Mouse (Mus musculus) erythroblast, embryonic 14.5 days (primary cell): ENCODE results near the gene Lurap1l. TPM values are rescaled to one million over a fixed set of nuclear protein-coding genes. Genes with fewer than 3 reads are reported as not detected.
A peak's percentile ranks its signal among the peaks of the same experiment; 100 is the strongest.
"Not testable (repeated sequence)": the region's sequence is repeated elsewhere in the genome, so short reads cannot be mapped to it uniquely, and the experiment has no call there.

ENCODE experiments used
- H3K27me3 ChIP-seq: 2 replicates; pipeline ENCODE4 v1.6.1; 2012; ENCODE audit warnings: inconsistent platforms; ENCODE audit not compliant: control insufficient read depth
- H3K36me3 ChIP-seq: 2 replicates; pipeline ENCODE4 v1.6.1; 2012; ENCODE audit warnings: mild to moderate bottlenecking, inconsistent platforms; ENCODE audit not compliant: control insufficient read depth
- H3K4me1 ChIP-seq: 2 replicates; pipeline ENCODE4 v1.6.1; 2012; ENCODE audit warnings: inconsistent platforms; ENCODE audit not compliant: control insufficient read depth
- H3K4me3 ChIP-seq: replicated peaks from 2 replicates; pipeline ENCODE3; 2012; ENCODE audit warnings: moderate library complexity, mild to moderate bottlenecking, inconsistent platforms
- H3K9me3 ChIP-seq: 2 replicates; pipeline ENCODE4 v1.6.1; 2012; ENCODE audit warnings: low read length, inconsistent platforms, mixed read lengths; ENCODE audit not compliant: control insufficient read depth
- GATA1 ChIP-seq: IDR thresholded peaks from 2 replicates; pipeline ENCODE4 v1.6.1; 2012; ENCODE audit warnings: low read length, inconsistent platforms, mixed read lengths
- TAL1 ChIP-seq: IDR thresholded peaks from 3 replicates; pipeline ENCODE4 v1.6.1; 2012; ENCODE audit warnings: low read length, inconsistent platforms, mixed read lengths
- polyA plus RNA-seq: library from polyadenylated mRNA; stranded (reverse); fragments of >175 nt; gene quantifications from 2 replicates; pipeline ENCODE4 v1.2.3, GENCODE M21; 2012

Gene Lurap1l
- polyA plus RNA-seq, 1 experiment = 0.01 TPM

DNA sequence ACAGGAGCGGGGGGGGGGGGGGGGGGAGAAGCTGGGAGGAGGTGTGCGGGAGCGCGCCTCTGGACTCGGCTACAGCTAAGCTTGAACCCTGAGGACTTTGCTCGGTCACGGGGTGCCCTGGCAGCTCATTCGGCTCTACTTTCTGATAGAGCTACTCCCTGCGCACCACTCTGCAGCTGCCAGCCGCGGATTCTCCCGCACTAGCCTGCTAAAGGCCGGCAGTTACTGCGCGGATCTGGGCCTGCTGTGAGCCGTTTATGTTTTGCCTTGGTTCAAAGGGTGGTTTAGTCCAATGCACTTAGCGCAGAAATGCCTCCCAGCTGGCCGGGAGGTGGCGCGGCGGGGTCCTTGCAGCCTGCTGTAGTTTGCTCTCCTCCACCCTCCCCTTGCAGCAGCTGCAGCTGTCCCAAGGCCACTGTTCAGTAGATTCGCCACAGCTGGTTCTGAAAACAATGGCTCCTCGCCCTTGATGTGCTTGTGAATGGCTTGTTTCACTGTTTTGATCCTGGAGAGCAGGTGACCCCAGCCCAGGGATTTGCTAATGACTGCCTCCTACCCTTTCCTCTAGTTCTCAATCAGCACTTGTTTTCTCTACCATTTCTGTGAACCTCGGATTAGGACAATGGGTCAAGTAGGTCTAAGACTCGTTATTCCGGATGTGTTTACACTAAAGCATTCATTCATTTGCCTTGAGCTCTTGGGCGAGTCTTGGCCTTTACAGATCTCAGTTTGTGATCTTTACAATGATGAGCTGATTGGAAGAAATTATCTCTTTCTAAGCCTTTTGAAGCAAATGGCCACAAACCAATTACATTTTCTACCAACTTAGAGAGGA, 1.5 kb downstream of the Lurap1l start:
- TF ChIP-seq GATA1 (no peak), TAL1 (no peak)
- Histone ChIP-seq H3K27me3 (peaks cover 16% of the 10 kb centered on the region), H3K4me3 (peak overlapping the region; percentile 59), H3K9me3 (no peaks in the 10 kb centered on the region), H3K4me1 (no peaks in the 10 kb centered on the region), H3K36me3 (no peaks in the 10 kb centered on the region)

DNA sequence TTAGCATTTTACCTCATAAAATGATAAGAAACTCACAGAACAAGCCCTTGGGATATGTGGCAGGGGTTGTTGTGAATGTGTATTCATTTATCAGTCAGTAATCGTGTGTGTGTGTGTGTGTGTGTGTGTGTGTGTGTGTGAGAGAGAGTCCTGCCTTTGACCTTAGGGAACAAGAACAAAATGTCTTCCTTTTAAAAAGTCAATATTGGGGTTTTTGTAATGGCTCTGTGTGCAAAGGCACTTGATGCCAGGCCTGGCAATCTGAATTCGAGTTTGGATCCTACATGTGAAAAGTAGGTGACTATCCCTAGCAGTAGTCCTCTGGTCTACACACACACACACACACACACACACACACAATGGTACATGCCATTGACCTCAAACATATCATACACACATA, 4.8 kb downstream of the Lurap1l start:
- H3K4me1 ChIP-seq = no peaks in the 10 kb centered on the region
- no peaks in the 10 kb centered on the region for H3K36me3 ChIP-seq
- no peaks in the 10 kb centered on the region for H3K9me3 ChIP-seq
- H3K27me3 ChIP-seq = peaks cover 16% of the 10 kb centered on the region
- TF ChIP-seq GATA1 = no peak
- TF ChIP-seq TAL1 = no peak
- H3K4me3 ChIP-seq = no peak overlapping the region

DNA sequence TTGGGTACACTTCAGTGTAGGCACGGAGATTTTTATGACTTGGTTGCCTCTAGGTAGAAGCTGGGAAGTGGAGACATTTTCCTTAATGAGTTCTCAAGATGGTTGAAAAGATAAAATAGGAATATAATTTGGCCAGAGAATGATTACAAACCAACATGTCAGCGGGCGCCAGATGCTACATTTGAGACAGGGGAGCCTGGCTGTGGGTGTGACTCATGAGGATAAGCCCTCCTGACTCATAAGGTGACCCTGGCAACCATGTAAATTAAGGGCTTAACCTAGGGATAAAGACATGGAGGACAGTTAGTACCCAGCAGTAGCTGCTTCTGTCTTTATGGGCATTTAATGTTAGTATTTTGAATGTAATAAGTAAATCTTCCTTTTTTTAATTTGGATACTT, 6.2 kb downstream of the Lurap1l start:
- peaks cover 5% of the 10 kb centered on the region; the same call in 1 of the 2 replicates for H3K27me3 ChIP-seq
- TF ChIP-seq TAL1 (no peak), GATA1 (no peak)
- H3K36me3 ChIP-seq = no peaks in the 10 kb centered on the region
- H3K9me3 ChIP-seq = no peaks in the 10 kb centered on the region
- H3K4me1 ChIP-seq = no peaks in the 10 kb centered on the region
- H3K4me3 ChIP-seq = no peak overlapping the region

DNA sequence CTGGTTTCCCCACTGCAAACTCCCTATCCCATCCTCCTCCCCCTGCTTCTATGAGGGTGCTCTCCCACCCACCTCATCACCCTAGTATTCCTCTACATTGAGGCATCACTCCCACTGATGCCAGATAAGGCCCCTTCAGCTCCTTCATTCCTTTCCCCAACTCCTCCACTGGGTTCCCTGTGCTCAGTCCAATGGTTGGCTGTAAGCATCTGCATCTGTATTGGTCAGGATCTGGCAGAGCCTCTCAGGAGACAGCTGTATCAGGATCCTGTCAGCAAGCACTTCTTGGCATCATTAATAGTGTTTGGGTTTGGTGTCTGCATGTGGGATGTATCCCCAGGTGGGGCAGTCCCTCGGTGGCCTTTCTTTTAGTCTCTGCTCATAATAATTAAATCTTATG, 6.7 kb downstream of the Lurap1l start:
- H3K4me3 ChIP-seq, H3K4me1 ChIP-seq, H3K27me3 ChIP-seq, H3K36me3 ChIP-seq, H3K9me3 ChIP-seq: not testable (repeated sequence)

DNA sequence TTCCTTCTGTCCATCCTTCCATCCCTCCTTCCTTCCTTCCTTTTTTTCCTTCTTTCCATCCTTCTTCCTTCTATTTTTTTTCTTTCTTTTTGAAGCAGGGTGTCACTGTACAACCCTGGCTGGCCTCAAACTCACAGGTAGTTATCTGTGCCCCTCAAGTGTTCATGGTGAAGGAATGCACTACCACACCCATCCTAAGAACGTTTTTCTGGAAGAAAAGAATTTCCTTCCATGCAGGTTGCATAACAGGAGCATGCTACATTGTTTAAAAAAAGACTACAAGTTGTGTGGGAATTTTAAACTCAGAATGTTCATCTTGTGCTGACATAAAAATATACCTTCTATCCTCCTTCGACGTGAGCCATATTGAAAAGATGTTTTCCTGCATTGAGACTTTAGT, 7.4 kb downstream of the Lurap1l start:
- Histone ChIP-seq H3K4me3 (no peak overlapping the region), H3K36me3 (no peaks in the 10 kb centered on the region), H3K4me1 (no peaks in the 10 kb centered on the region), H3K9me3 (no peaks in the 10 kb centered on the region), H3K27me3 (no peaks in the 10 kb centered on the region)
- no peak for TF ChIP-seq TAL1
- no peak for TF ChIP-seq GATA1

DNA sequence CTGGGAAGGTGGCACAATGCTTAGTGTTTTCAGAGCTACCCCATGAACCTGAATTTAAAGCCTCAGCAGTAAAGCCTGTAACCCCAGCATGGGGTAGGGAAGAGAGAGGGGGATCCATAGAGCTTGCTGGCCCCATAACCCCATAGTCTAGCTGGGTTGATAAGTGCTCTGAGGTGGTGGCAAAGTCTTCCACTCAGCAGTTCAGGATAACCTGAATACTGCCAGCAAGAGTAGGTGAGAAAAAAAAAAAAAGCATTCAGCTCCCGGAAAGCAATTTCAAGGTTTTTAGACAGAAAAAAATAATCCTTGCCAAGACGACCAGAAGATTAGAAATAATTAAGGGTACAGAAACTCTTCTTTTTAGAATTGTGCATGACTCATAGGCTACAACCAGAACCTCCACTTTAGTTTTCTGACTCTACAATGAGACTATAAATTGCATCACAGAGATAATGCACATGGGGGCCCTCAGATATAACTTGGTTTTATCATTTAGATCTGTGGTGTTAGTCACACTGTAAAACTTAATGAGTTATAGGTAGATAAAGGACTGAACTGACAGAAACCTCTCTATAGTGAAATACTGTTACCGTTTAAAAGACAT, 8.2 kb downstream of the Lurap1l start:
- Histone ChIP-seq H3K9me3 (no peaks in the 10 kb centered on the region), H3K36me3 (no peaks in the 10 kb centered on the region), H3K27me3 (no peaks in the 10 kb centered on the region), H3K4me3 (no peak overlapping the region), H3K4me1 (no peaks in the 10 kb centered on the region)
- TF ChIP-seq GATA1 = no peak
- TF ChIP-seq TAL1 = no peak

DNA sequence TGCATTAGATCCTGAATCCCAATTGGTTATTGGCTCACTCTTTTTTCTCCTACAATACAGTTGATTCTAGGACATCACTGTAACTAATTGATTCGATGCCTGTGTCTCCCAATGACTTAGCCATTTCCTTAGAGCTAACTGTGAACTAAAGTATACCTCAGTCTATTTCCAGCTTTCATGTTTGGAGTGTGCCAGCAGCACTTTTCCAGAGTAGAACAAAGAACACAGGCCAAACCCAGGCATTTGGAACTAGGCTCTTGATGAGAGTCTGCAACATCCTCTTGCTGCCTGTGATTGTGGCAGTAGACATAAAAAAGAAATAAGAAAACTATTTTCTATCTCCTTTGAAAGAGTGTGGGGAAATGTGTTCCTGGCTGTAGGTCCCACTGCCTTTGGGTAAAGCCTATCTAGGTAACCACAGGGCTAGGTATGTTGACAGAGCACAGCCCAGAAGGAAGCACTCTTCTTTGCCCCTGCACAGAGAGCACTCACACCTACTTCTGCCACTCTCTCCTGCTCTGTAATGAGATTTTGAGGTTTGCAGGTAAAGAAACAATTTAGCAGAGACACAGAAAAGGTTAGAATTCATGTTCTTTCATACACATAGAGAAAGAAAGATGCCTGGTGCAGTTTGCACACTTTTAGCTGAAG, 8.9 kb downstream of the Lurap1l start:
- H3K9me3 ChIP-seq = no peaks in the 10 kb centered on the region
- H3K27me3 ChIP-seq = no peaks in the 10 kb centered on the region
- no peaks in the 10 kb centered on the region for H3K36me3 ChIP-seq
- H3K4me3 ChIP-seq = no peak overlapping the region
- no peaks in the 10 kb centered on the region for H3K4me1 ChIP-seq
- no peak for TF ChIP-seq GATA1

DNA sequence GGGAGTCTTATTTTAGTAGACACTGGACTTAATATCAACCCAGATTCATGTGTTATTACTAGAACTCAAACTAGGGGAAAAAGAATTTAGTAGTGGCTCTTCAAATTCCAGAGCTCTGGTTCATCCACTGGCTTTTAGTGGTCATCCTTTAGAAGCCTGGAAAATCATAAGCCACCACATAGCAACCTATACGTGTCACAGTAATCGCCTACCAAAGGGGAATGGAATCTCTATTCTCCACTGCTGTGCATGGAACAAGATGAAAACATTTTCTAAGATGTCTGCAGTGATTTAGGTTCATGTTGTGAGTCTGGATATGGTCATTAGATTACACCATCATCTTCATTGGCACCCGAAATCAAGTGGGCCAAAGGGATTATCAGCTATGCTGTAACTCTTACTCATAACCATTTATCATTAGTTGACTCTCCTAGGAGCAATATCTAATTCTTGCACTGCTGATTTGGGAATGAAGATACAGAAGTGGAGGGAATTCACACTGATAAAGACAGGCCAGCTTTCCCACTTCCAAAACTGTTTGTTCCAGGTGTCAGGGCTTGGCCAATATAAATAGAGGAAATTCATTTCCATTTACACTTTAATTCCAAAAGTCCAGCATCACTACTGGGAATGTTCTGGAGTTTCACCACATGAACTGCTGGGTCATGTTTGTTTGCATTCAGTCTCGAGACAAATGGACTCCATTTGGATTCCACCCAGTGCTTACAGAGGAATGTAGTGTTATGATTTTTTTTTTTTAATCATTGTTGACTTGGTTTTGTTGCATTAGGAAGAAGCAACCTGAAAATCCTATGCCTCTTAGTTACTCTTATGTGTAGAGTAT, 11.4 kb downstream of the Lurap1l start:
- Histone ChIP-seq H3K4me3 (no peak overlapping the region), H3K4me1 (no peaks in the 10 kb centered on the region), H3K36me3 (no peaks in the 10 kb centered on the region), H3K27me3 (no peaks in the 10 kb centered on the region), H3K9me3 (no peaks in the 10 kb centered on the region)
- TF ChIP-seq TAL1 (no peak), GATA1 (no peak)

DNA sequence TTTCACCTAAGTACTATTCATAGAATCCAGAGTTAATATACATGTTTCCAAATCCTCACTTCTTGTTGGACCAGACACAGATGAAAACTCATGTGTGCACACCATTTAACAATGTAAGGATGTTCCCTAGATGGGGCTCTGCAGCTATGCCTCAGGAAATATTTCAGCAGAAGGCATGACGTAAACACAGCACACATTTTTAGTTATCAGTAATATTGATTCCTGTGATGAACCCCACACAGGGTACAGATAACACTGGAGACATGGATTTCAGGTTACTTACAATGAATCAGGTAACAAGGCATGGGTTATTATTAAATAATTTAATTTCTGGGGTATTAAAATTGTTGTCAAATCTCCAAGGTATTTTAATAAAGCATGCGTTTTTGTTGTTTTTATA, 12.2 kb downstream of the Lurap1l start:
- Histone ChIP-seq H3K4me3 (no peak overlapping the region), H3K9me3 (no peaks in the 10 kb centered on the region), H3K27me3 (no peaks in the 10 kb centered on the region), H3K36me3 (no peaks in the 10 kb centered on the region), H3K4me1 (no peaks in the 10 kb centered on the region)
- TF ChIP-seq GATA1 (no peak), TAL1 (no peak)
